Mouse (Mus musculus): ENCODE results near the gene Stk32b.

Gene Stk32b

GRCm38 (mm10) chr5:37535227-37535626 lies 181.7 kb downstream of the Stk32b start:
- no peak for DNase-seq (ENCODE audit: extremely low read depth, insufficient read length, low spot score)

- no peak for DNase-seq (ENCODE audit: extremely low read depth, insufficient read length, low spot score)
These were observed 191.6 kb downstream of the Stk32b start for GRCm38 (mm10) chr5:37525363-37525762.

DNA sequence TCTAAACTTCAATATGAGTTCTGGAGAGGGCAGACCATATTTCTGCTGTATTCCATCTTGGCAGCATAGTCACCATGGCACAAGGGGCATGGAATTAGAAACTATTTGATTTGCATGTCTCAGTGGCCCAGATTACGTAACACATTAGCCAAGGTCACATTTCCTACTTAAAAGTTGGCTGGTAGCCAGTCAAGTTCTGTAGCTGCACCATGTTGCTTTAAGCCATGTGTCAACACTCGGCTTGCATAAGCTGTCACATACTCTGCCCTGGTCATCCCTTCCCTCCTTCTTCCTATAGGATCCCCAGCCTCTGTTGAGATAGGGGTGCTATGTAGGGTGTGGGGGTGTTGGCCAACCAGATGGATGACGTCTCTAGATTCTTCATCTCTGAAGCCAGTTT lies 196.5 kb downstream of the Stk32b start:
- no peak for DNase-seq (ENCODE audit: extremely low read depth, insufficient read length, low spot score)

DNA sequence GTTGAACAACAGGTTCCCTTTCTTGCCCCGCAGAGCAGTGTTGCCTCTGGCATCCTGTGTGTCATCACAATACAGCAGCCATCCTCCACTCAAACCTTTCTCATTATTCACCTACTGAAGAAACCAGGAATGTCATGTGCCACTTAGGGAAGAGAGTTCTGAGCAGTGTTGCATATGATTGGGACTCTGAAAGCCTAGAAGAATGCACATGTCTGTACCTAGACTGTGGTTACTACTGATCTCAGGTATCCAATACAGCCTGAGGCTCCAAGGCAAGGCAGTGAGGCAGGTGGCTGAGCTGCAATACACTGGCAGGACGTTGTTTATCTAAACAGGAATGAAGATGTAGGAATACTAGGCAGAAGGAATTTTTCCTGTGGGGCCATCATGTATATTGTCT lies 204.5 kb downstream of the Stk32b start:
- DNase-seq (ENCODE audit: extremely low read depth, insufficient read length, low spot score) = no peak

GRCm38 (mm10) chr5:37506880-37507519 lies 210.0 kb downstream of the Stk32b start:
- no peak for DNase-seq (ENCODE audit: extremely low read depth, insufficient read length, low spot score)

DNA sequence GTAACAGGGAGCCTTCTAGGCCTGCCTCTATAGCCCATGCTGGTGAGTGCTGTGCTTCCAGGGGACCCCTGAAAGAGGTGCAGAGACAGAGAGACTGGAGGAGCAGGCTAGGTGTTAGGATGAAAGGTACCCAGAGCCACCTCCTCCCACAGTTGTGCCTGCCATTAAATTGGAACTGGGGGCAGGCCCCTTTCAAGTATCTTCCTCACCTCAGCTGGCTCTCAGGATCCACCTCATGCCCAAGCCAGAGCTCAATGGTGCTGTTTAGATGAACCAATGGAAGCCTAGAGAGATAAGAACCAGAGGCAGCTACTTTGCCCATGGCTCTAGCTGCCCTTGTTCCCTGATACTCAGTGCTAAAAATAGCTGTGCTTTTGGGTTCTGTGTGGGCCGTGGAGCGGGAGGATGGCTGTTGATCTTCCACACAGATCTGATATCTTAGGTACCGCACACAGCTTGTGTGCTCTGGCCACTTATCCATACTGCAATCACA lies 221.9 kb downstream of the Stk32b start:
- no peak for DNase-seq (ENCODE audit: extremely low read depth, insufficient read length, low spot score)

- DNase-seq (ENCODE audit: extremely low read depth, insufficient read length, low spot score) = no peak
These were observed 244.9 kb downstream of the Stk32b start for GRCm38 (mm10) chr5:37472025-37472608.

DNA sequence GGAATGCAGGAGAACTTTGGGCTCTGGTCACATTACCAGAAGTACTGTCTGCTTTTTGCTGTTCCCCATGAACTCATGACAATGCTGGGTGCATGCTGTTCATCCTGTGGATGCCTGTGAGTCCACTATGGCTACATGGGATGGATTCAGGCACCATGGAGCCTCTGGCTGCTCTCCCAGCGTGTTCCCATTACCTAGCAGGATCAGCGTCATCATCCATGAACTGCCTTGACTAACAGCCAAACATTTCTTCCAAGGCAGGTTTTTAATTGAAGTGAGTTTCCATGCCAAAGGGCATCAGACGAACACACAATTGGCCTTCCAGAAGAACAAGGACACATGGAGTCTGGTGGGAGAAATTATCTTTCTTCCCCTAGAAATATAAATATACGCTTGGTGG lies 245.4 kb downstream of the Stk32b start:
- DNase-seq (ENCODE audit: extremely low read depth, insufficient read length, low spot score) = no peak

DNA sequence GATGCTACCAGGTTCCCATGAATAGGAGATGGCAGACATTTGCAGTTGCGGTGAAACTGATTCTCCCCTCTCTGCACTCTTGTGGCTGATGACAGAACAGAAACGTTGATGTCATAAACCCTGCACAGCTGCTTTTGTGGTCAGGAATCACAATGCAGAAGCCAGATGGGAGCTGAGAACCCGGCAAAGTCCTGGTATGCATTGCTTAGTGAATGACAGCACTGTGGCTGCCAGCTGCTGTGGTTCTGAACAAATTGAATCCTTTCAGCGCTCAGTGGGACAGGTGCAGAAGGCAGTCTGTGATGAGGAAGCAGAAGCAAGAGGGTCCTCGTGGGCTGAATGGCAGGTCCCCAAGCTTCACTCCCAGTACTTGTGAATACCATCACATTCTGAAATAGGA lies 247.9 kb downstream of the Stk32b start:
- DNase-seq (ENCODE audit: extremely low read depth, insufficient read length, low spot score) = no peak

- DNase-seq (ENCODE audit: extremely low read depth, insufficient read length, low spot score) = no peak
These were observed 249.3 kb downstream of the Stk32b start for GRCm38 (mm10) chr5:37467646-37468045.

- DNase-seq (ENCODE audit: extremely low read depth, insufficient read length, low spot score) = no peak
These were observed 251.5 kb downstream of the Stk32b start for GRCm38 (mm10) chr5:37465461-37465860.

DNA sequence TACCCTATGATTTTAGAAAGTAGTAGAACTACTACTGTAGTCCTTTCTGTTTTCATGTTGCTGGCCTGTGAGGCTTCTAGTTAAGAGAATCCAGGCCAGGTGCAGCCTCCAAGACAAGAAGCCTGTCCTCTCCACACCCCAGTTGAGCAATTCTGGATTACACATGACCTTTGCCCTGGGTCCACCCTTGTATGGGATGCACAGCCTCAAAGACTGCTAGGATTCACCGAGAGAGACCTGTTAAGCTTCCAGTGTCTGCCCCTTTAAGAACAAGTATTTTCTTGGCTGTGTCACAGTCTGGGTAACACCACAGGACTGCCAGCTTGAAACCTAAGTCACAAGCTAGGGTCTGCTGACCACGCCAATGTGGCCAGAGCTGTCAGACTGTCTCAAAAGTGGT lies 258.7 kb downstream of the Stk32b start:
- DNase-seq (ENCODE audit: extremely low read depth, insufficient read length, low spot score) = no peak

DNA sequence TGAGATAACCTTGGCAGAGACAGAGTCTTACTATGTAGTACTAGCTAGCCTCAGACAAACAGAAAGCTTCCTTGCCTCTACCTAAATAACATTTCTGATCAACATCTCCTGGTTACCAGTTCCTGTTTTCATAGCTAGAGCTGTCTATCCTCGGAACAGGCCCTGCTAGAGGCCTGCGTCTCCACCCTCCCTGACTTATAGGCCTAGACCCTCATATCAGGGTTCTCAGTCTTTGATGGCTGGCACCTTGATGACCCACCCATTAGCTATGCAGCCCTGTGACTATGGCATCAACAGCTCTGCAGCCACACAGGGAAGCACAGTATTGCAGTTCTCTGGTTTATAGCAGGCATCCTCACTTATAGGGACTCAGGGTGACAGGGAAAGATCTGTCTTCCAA lies 259.1 kb downstream of the Stk32b start:
- DNase-seq (ENCODE audit: extremely low read depth, insufficient read length, low spot score) = no peak

DNA sequence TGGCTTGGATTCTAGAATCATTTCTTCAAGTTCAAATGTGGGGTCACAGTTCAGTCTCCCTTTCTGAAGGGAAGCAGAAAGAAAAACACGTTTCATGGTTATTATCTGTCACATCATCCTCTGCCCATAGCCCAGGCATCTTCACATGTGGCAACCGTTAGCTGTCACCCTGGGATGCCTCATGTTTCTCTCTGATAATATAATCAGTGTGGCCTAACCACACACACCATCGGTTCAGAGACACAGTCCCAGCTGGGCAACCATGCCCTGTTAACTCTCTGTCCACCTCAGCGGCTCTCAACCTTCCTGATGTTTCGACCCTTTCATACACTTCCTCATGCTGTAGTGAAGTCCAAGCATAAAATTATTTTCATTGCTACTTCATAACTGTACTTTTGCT lies 259.8 kb downstream of the Stk32b start:
- DNase-seq (ENCODE audit: extremely low read depth, insufficient read length, low spot score) = no peak

- no peak for DNase-seq (ENCODE audit: extremely low read depth, insufficient read length, low spot score)
These were observed 260.4 kb downstream of the Stk32b start for GRCm38 (mm10) chr5:37456590-37456989.

- no peak for DNase-seq (ENCODE audit: extremely low read depth, insufficient read length, low spot score)
These were observed 269.4 kb downstream of the Stk32b start for GRCm38 (mm10) chr5:37447546-37447945.

GRCm38 (mm10) chr5:37442767-37443166 lies 274.2 kb downstream of the Stk32b start:
- DNase-seq (ENCODE audit: extremely low read depth, insufficient read length, low spot score) = no peak

GRCm38 (mm10) chr5:37435417-37435816 lies 281.6 kb downstream of the Stk32b start:
- DNase-seq (ENCODE audit: extremely low read depth, insufficient read length, low spot score) = no peak

DNA sequence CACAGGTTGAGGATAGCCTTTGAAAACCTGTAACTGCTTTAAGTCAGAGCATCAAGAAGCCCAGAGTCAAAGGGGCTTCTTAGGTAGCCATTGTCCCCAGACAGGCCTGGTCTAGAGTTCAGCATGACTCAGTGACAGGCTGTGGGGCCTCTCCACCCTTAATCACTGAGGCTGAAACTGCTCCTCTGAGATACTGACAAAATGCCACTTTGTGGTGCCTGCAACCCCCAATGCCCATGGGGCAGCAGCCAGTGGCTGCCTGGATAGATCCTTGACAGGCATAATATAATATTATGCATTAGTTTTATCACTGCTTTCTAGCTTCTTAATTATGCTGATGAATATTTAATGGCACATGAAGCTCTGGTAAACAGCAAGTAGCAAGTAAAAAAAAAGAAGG lies 289.8 kb downstream of the Stk32b start:
- DNase-seq (ENCODE audit: extremely low read depth, insufficient read length, low spot score) = no peak

DNA sequence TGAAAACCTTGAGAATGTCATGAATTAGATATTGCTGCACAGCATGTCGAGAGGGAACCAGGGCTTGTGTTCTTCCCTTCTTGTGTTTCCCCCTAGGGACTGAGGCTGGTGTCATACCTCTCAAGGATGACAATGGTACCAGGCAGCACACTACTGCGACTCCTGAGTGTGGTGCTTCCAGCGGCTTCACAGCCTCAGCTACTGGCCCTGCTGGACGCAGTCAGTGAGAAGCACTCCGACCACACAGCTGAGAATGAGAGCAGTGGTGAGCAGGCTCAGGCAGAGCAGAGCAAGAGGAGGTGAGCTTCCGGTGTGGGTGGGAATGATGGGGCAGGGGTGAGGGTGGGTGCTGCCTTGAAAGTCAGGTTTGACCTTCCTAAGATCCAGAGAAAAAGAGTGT lies 297.9 kb downstream of the Stk32b start:
- DNase-seq (ENCODE audit: extremely low read depth, insufficient read length, low spot score) = no peak
